Mouse (Mus musculus) G1E (cell line): ENCODE results near the gene Armc8.

ENCODE experiments used
- CTCF ChIP-seq: IDR thresholded peaks from 2 replicates; pipeline ENCODE4 v1.5.1; 2012; ENCODE audit warnings: low read depth, low read length, inconsistent platforms, mixed read lengths
- GATA1 ChIP-seq: IDR thresholded peaks from 2 replicates; pipeline ENCODE4 v1.6.1; 2012; ENCODE audit warnings: borderline replicate concordance, low read length, inconsistent platforms, mixed read lengths
- POLR2AphosphoS5 ChIP-seq: IDR thresholded peaks from 2 replicates; pipeline ENCODE4 v1.6.1; 2012; ENCODE audit warnings: low read depth, low read length, inconsistent platforms; ENCODE audit not compliant: insufficient replicate concordance
- TAL1 ChIP-seq: conservative IDR thresholded peaks from 2 replicates; pipeline ENCODE4 v1.6.1; 2012; ENCODE audit warnings: low read depth, low read length, inconsistent platforms, mixed read lengths

DNA sequence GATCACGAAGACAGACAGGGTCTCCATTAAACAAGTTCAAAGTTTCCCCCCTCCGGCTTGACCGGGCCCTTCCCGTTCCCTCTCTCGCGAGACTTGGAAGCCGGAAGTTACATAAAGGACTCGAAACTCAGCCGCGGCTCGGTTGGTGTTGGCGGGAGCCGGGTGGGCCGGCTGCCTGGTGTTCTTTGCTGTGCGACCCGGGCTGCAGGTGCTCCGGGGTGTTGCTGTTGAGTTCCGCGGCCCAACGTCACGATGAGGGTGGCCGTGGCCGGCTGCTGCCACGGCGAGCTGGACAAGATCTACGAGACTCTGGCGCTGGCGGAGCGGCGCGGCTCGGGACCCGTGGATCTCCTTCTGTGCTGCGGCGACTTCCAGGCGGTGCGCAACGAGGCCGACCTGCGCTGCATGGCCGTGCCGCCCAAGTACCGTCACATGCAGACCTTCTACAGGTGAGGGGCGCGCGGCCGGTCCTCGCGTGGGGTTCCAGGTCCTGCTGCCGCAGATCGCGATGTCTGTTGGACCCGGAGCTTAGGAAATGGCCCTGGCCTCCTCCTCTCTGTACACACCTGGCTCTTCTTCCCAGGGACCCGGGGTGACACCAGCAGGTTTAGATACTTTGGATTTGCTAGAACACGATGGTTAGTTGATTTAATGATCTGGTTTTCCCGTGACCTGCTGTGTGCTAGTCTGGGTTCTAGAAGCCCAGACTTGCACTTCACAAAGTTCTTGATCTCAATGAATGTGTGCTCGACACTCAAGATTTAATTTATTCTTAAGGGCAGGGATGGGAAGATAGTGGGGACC lies 7.2 kb upstream of the Armc8 start, which contains the start of gene Dbr1:
- TF ChIP-seq CTCF, result no peak
- no peak for TF ChIP-seq GATA1
- TF ChIP-seq TAL1, result no peak
- no peak for TF ChIP-seq POLR2AphosphoS5
